Mouse (Mus musculus) right cerebral cortex, adult 2 months (tissue): ENCODE measurements around the gene Rnf141.

Experiments used
- DNase-seq, 2 experiments: peaks; one replicate each; pipeline ENCODE4 v3.0.0; 2021 to 2022; ENCODE audit warnings: low spot score in 2 of 2

The Rnf141 gene

DNA sequence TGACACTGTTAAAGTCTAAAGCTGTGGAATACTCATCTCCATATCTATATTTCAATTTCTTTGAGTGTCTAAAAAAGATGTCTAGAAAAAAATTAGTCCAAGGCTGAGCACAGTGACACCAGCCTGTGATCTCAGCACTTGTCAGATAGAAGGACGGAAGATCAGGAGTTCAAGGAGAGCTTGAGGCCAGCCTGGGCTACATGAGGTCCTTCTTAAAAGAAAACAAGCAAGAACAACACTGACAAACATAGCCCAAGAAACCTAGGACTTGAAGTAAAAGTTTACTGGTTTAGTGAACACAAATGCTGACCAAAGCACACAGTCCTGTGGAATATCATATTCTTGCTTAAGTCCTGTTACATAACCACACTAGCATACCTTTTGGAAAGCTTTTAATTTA is 10.2 kb downstream of the Rnf141 start:
- no peak for DNase-seq

DNA sequence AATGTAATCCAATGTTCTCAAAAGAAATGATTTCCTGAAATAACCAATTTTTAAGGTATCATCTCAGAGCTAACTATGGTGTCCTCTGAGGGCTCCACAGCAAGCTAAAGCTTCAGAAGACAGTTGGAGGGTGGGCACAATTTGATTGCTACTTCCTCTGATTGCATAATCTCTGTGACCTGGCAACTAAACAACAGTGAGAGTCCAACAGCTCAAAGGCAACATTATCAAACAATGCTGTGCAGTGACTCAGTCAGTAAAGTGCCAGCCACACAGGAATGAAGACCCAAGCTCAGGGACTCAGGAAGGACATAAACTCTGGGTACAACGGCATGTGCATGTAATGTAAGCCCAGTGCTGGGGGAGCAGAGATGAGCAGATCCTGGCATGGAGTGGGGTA is 11.2 kb downstream of the Rnf141 start:
- DNase-seq = no peak

GRCm38 (mm10) chr7:110823995-110824953 is 20.0 kb downstream of the Rnf141 start:
- DNase-seq = no peak

DNA sequence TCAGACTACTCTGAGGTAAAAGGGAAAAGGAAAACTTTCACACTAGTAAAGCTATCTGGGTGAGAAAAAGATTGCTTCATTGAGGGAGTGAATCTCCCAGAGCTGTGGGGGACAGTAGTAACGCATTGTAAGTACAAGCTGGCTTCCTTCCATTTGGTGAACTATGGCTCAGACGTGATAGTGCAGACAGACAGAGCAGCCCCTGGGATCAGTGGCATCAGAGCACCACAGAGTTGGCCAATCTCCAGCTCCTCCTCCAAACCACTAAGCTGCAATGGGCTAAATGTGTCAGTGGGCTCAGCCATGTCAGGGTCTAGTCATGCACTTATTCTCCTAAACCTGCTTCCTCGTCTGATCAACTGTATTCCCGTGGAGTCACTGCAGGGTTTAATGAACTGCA is 20.7 kb downstream of the Rnf141 start:
- DNase-seq = no peak

- no peak for DNase-seq
Measured at GRCm38 (mm10) chr7:110823076-110823475, 21.2 kb downstream of the Rnf141 start.

DNA sequence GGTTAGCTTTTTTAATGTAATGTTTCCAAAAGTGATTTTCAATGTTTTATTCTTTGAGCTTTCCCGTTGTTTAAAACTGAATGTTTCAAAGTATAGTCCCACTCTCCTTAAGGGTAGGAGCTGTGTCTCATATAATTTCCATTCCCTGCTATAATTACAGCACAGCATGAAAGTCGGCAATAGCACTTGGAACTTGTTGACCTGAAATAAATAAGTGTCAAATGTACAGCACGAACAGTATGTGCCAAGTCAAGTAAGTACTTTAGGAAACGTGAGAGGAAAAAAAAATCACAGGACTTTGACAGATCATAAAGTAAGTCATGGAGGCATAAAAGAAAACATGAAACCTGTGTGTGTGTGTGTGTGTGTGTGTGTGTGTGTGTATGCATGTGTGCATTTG is 22.2 kb downstream of the Rnf141 start:
- no peak for DNase-seq

DNA sequence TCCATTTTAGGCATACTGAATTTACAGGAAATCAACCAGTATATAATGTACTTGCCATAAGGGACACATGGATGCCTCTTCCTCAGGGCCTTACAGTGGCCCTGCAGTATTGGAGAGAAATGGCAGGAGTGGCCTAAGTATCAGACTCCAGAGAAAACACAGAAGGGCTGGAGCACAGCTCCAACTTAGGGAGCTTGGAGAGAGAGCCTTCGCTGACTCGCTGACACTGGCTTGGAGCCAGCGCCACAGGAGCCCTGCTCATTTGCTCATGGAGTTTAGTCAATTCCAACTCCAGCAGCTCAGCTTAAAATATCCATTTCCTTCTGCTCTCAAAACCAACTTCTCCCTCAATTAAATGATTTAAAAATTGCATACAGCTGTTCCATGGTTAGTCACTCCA is 22.6 kb downstream of the Rnf141 start:
- peak; percentile 48 to 68 for DNase-seq

- no peak for DNase-seq
Measured at GRCm38 (mm10) chr7:110821068-110821467, 23.2 kb downstream of the Rnf141 start.

DNA sequence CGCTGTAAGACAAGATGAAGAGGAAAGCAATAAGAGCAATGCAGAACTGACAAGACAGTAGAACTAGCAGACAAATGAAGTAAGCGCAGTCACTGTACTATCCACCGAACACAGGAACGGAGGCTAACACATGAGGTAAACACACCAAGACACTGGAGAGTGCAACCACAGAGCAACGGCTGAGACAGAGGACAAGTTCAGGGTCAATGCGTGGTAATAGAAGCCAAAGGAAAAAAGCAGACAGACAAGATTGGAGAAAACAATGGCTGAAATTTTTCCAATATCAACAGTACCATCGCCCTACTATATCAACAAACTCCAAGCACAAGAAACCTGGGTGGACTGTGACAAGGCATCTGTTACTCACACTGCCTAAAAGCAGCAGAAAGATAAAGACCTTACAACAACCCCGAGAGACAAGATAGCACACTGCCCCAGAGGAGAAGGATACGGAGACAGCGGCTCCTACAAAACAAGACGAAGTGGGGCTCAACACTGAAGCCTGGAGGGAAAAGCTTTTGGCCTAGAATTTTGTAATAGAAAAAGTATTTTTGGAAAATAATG is 25.4 kb downstream of the Rnf141 start:
- no peak for DNase-seq

- DNase-seq = no peak
Measured at GRCm38 (mm10) chr7:110818206-110818605, 26.1 kb downstream of the Rnf141 start.

- peak; percentile 73 to 74 for DNase-seq
Measured at GRCm38 (mm10) chr7:110816037-110816436, 28.2 kb downstream of the Rnf141 start.

DNA sequence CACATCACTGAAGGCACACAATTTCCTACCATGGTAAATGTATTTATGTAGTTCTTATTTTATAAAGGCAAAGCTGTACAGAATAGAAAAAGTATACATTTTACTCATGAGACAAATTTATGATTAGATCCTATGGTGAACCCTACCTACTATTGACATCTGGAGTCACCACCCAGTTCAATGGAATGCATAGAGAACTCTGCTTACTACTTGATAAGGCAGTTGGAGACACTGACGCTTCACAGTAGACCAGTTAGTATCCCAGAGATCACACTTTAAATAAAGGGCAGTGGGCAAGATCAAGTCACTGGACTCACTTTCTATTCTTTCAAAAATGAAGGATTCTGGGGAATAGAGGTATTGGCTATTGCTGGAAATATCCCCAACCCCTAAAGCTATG is 30.3 kb downstream of the Rnf141 start:
- DNase-seq = no peak

GRCm38 (mm10) chr7:110811529-110811928 is 32.7 kb downstream of the Rnf141 start:
- DNase-seq = peak in 1 of 2 experiments; percentile 44

- no peak for DNase-seq
Measured at GRCm38 (mm10) chr7:110810995-110811394, 33.3 kb downstream of the Rnf141 start.

DNA sequence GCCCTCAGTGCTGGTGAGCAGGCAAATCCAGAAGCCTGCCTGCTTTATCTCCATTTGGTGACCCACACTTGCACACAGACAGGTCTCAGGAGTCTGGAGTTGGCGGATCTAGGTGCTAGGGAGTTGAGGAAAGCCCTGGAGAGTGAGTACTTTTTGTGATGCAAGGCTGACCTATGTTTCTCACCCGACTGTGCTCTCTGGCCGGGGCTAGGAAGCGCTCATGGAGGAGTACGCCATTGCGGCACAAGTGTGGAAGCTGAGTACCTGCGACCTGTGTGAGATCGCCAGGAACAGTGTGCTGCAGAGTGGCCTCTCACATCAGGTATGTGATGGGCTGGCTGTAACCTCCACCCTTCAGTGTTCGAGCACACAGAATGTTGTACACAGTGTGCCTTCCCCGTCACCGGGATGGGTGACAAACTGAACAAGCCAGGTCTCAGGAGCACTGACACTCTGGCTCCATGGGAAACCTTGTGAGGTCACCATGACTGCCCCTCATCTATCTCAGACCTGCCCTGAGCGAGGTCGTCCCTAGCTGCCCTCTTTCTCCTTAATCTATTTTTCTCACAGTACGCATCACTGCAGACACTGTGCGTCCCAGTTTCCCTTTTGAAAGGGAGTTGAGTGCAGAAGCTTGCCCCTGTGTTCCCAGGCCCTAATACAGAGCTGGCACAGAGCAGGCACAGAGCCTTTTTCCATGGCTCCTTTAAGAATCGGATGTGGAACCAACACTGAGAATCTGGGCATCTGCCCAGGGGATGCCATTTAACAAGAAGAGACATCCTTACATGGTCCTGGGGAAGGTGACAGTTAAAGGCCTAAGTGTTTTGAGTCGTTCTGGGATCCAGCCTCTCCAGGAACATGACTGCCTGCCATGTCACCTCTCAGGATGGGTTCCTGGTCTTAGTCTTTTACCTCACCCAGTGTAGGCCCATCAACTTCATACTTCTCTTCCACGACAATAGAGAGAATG is 34.4 kb downstream of the Rnf141 start:
- no peak for DNase-seq

DNA sequence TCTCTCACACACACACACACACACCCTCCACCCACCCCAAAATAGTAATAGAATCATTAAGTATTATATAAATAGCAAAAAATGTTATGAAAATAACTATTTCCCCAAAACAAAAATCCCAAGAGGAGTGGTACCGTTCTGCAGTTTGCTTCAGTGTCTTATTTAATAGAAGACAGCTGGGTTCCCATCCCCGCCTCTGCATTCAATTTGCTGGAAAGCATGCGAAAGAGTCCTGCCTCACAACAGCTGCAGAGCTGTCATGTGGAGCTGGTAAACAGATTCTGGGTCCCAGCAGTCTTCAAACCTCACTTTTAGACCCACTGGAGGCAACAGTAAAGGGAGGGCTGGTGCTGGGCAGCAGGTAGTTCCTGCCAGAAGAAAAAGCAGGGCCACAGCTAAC is 35.3 kb downstream of the Rnf141 start:
- peak in 1 of 2 experiments; percentile 31 for DNase-seq

- no peak for DNase-seq
Measured at GRCm38 (mm10) chr7:110807460-110808030, 36.7 kb downstream of the Rnf141 start.

GRCm38 (mm10) chr7:110804266-110804665 is 40.0 kb downstream of the Rnf141 start:
- peak in 1 of 2 experiments; percentile 60 for DNase-seq

GRCm38 (mm10) chr7:110803131-110803530 is 41.1 kb downstream of the Rnf141 start:
- no peak for DNase-seq

- peak; percentile 91 to 95 for DNase-seq
Measured at GRCm38 (mm10) chr7:110801028-110801427, 43.2 kb downstream of the Rnf141 start.

GRCm38 (mm10) chr7:110797722-110798409 is 46.4 kb downstream of the Rnf141 start:
- DNase-seq = no peak
